Mouse (Mus musculus): ENCODE data around the gene Cep295.
A peak's percentile ranks its signal among the peaks of the same experiment; 100 is the strongest.
"Not testable (repeated sequence)": the region's sequence is repeated elsewhere in the genome, so short reads cannot be mapped to it uniquely, and the experiment has no call there.

Gene Cep295

DNA sequence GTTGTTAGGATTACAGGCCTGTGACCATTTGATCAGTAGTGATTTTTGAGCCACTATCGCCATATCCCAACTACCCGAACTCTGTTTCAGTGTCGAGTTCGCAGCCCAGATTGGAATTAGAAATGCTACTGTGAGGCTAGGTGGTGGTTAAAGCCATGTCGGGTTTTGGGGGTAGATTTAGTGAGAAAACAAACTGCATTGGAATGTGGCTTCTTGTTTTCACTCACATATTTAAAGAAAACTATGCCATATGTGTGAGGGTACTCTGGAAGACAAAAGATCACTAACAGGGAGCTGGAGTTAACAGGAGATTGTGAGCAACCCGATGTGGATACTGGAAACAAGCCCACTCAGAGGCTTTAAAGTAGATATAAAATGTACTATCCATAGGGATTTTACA is 50.3 kb downstream of the Cep295 start:
- DNase-seq (ENCODE audit: extremely low spot score, low spot score) = no peak

DNA sequence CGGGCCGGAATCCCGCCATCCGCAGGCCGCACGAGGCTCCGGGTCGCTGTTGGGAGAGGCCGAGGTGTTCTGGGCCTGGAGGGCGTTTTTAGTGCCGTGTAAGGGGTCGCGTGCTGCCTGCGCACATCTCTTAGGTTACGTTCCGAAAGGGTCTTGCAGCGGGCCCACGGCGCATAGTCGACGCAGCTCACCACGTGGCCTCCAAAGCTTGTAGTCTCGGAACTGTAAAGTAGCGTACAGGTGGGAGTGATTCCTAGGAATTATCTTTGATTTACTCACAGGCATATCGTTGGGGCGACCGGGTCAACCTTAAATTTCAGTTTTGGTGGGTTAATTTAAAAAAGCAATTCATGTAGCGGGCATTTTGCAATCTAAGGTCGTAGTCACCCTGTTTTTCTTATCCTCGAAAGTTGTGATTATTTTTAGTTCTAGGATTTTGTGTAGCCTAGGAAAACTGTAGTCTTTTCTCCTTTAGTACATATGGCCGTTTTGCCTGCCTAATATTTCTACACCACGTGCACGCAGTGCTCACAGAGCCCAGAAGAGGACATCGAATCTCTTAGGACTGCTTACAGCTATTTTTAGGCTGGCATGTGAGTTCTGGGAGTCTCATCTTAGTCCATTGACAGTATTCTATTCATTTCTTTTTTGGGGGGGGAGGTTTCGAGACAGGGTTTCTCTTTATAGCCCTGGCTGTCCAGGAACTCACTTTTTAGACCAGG is 51.0 kb downstream of the Cep295 start, which contains the start of gene 4931406C07Rik:
Gene 4931406C07Rik (minus strand): TSS at position 51 of the 722 bp plus-strand sequence.
- no peak for DNase-seq (ENCODE audit: extremely low spot score, low spot score)

- peak; percentile 97 for DNase-seq (ENCODE audit: extremely low spot score, low spot score)
These were observed 51.8 kb downstream of the Cep295 start, which contains the start of gene Taf1d for GRCm38 (mm10) chr9:15305503-15306397. Taf1d (plus strand) TSS chr9:15306214.

GRCm38 (mm10) chr9:15302881-15303280 is 54.7 kb downstream of the Cep295 start:
- no peak for DNase-seq (ENCODE audit: extremely low spot score, low spot score)

- not testable (repeated sequence) for DNase-seq (ENCODE audit: extremely low spot score, low spot score)
These were observed 55.6 kb downstream of the Cep295 start for GRCm38 (mm10) chr9:15302006-15302405.

- no peak for DNase-seq (ENCODE audit: extremely low spot score, low spot score)
These were observed 56.2 kb downstream of the Cep295 start for GRCm38 (mm10) chr9:15301399-15301798.

DNA sequence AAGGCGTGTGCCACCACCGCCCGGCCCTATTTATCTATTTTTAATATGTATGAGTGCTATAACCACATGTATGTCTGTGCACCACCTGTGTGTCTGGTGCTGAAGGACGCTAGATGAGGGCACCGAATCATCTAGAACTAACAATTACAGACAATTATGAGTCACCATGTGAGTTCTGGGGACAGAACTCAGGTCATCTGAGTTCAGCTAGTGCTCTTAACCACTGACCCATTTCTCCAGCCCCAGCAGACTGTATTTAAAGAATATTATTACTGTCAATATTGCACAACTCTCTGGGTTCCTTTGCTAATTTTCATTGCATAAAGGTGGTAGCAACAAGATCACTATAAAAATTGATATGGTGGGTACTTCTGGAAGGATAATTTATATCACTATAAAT is 57.5 kb downstream of the Cep295 start:
- DNase-seq (ENCODE audit: extremely low spot score, low spot score) = no peak

DNA sequence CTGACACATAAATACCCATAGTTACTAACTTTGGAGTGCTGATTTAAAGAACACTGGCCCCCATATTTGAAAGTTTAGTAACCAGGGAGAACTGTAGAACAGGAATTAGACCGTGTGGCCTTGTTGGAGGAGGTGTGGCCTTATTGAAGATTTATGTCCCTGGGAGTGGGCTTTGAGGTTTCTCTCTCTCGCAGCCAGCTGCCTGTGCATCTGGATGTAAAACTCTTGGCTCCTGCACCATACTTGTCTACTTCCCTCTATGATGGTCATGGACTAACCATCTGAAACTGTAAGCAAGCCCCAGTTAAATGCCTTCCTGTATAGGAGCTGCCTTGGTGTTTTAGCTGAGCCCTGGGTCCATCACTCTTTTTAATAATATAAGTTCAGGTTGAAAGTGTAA is 59.1 kb downstream of the Cep295 start:
- DNase-seq (ENCODE audit: extremely low spot score, low spot score) = no peak

DNA sequence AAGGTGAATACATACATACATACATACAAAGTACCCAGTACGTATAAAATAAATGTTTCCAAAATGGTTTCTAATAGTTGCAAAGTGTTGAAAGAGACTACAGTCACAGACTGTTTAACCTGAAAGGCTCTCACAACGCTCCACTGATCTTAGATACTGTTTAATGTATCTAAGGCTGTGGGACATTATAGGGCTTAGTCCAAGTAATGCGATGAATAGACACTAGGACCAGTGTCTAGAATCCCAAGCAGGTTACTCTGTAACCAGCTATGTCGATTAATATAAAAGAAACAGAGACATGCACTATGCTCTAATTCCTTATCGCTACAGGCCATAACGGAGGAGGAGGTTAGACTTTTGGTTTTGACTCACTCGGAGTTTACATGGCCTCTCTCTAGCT is 60.5 kb downstream of the Cep295 start:
- DNase-seq (ENCODE audit: extremely low spot score, low spot score) = no peak

DNA sequence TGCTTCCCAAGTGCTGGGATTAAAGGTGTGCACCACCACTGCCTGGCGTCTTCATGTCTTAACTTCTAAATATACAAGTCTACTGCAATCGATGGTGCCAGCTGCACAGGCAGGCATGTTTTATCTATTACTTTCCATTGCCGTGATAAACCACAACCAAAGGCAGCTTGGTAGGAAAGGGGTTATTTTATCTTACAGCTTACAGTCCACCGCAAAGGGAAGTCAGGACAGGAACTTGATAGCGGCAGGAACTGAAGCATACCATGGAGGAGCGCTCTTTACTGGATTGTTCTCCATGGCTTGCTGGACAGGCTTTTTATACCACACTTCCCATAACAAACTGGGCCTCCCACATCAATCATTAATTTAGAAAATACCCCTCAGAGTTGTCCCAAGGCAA is 68.3 kb downstream of the Cep295 start:
- DNase-seq (ENCODE audit: extremely low spot score, low spot score) = no peak

DNA sequence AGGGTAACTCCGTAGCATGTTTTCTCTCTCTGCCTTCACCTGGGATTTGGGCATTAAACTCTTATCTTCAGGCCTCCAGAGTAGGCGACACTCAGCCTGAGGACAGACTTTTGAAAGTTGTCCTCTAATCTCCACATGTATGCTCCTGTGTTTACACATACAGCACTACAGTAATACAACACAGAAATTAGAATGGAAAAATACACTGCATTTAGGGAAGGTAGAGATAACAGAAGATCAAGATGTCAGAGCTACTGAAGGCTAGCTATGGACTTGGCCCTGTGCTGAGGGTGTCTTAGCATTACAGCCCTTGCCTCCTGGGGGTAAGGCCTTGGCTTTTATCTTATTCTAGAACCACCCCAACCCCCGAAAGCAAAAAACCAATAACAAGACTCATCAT is 69.2 kb downstream of the Cep295 start:
- no peak for DNase-seq (ENCODE audit: extremely low spot score, low spot score)

DNA sequence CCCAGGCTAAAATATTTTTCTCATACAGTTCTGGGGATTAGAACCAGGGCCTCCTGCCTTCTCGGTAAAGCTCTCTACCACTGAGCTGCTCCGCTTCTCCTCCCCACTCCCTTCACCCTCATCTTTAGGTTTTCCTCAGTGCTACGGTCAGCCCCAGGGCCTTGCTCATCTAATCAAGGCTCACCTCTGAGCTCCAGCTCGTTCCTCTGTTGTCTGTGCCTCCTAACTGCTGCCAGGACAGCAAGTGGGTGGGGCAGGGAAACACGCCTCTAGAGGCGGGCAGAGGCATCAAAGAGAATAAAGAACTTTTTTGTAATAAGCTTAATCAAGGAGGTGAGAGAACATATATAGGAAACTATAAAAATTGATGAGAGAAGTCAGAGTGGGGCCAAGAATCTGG is 69.7 kb downstream of the Cep295 start:
- DNase-seq (ENCODE audit: extremely low spot score, low spot score) = no peak

GRCm38 (mm10) chr9:15285443-15285842 is 72.1 kb downstream of the Cep295 start:
- no peak for DNase-seq (ENCODE audit: extremely low spot score, low spot score)

DNA sequence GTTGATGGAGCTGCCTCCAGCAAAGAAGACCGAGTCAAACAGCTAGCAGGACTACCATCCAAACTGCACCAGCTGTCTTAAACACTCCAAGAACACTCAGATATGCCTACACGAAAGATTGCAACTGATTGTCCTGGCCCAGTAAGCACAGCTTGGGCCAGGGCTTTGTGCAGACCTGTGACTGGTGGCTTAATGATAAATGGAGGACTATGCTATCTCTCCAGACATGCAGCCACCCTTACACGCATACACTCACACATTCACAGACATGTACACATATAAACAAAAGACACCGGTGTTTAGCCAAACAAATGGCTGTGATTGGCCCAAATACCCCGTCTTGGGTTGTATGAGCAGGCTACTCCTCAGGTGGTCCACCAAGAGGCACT is 77.1 kb downstream of the Cep295 start:
- no peak for DNase-seq (ENCODE audit: extremely low spot score, low spot score)

- peak; percentile 95 for DNase-seq (ENCODE audit: extremely low spot score, low spot score)
These were observed 77.7 kb downstream of the Cep295 start, which contains the start of gene Med17 for GRCm38 (mm10) chr9:15279649-15280490. Med17 (minus strand) TSS chr9:15279931.

DNA sequence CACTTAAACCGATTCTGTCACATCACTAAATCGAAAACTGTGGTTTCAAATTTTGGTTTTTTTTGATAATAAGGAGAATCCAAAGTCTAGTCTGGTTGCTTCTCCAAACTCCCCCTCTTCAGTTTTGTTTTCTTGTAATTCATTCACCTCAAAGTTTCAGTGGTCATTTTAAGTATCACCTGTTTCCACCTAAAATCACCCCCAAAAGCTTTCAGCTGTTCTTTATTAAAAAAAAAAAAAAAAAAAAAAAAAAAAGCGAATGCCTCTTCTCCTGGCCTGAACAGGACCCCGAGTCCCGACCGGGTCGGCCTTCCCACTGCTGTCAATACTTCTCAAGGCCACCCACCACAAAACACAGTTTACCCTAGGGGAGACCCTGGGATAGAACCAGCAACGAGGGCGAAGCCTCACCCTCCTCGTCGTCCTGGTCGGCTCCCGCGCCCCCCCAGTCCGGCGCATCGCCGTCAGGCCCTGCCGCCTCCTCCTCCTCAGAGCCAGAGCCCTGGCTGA is 78.4 kb downstream of the Cep295 start:
- DNase-seq (ENCODE audit: extremely low spot score, low spot score) = no peak

GRCm38 (mm10) chr9:15278343-15278742 is 79.2 kb downstream of the Cep295 start:
- DNase-seq (ENCODE audit: extremely low spot score, low spot score) = no peak

DNA sequence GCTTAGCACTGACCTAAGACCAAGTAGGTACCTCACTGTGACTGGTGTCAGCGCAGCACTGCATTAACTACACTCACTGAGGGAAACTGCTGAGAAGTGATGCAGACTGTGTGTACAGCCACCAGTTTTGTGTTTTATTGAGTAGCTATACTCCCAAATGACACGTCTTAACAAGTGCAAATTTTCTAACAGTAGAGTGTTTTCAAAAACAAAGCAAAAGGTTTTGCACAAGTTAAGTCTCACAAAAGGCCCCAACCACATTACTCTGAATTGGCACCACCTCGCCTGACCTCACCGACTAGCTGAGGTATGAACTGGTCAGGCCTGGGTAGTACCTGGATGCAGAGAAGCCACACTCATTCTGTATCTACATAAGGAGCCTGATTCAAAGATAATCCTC is 80.7 kb downstream of the Cep295 start:
- DNase-seq (ENCODE audit: extremely low spot score, low spot score) = no peak

DNA sequence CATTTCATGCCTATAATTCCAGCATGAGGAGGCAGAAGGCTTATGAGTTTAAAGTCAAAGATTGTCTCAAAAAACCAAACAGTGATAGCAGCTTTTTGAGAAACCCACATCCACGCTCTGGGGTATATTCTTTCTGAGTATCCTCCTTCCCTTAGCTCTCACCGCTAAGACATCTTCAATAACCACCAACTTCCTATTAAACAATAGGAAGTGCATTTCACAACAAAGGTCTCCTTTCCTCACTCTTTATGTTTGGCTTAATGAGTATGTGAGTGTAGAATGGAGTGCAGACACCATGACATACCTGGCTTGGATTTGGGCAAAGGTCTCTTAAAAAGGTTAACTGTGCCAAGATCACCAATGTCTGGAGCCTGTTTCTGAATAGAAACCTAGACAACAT is 83.6 kb downstream of the Cep295 start:
- DNase-seq (ENCODE audit: extremely low spot score, low spot score) = no peak
